Mouse (Mus musculus) cerebellum, adult 8-10 months (tissue): ENCODE measurements around the gene Opcml.

Source experiments
- DNase-seq: peaks from one replicate; pipeline ENCODE4 v3.0.0; 2022

Opcml gene

GRCm38 (mm10) chr9:28012664-28013063 lies 222.1 kb downstream of the Opcml start:
- no peak for DNase-seq

- no peak for DNase-seq
Measured at GRCm38 (mm10) chr9:28013192-28013591, 222.6 kb downstream of the Opcml start.

GRCm38 (mm10) chr9:28028156-28028555 lies 237.6 kb downstream of the Opcml start:
- DNase-seq: no peak

- DNase-seq: no peak
Measured at GRCm38 (mm10) chr9:28028788-28029393, 238.3 kb downstream of the Opcml start.

- no peak for DNase-seq
Measured at GRCm38 (mm10) chr9:28049157-28049556, 258.6 kb downstream of the Opcml start.

GRCm38 (mm10) chr9:28057171-28057845 lies 266.7 kb downstream of the Opcml start:
- DNase-seq: no peak

GRCm38 (mm10) chr9:28065126-28065525 lies 274.6 kb downstream of the Opcml start:
- DNase-seq: no peak

- DNase-seq: no peak
Measured at GRCm38 (mm10) chr9:28080694-28081093, 290.1 kb downstream of the Opcml start.

- no peak for DNase-seq
Measured at GRCm38 (mm10) chr9:28083754-28084153, 293.2 kb downstream of the Opcml start.

- DNase-seq: no peak
Measured at GRCm38 (mm10) chr9:28084273-28084726, 293.7 kb downstream of the Opcml start.

- no peak for DNase-seq
Measured at GRCm38 (mm10) chr9:28091395-28091794, 300.8 kb downstream of the Opcml start.

GRCm38 (mm10) chr9:28094722-28095121 lies 304.1 kb downstream of the Opcml start:
- DNase-seq: no peak

- DNase-seq: no peak
Measured at GRCm38 (mm10) chr9:28096204-28096603, 305.6 kb downstream of the Opcml start.

GRCm38 (mm10) chr9:28101981-28102380 lies 311.4 kb downstream of the Opcml start:
- no peak for DNase-seq

- DNase-seq: no peak
Measured at GRCm38 (mm10) chr9:28121858-28122257, 331.3 kb downstream of the Opcml start.

- no peak for DNase-seq
Measured at GRCm38 (mm10) chr9:28128735-28129134, 338.2 kb downstream of the Opcml start.

- DNase-seq: no peak
Measured at GRCm38 (mm10) chr9:28131521-28131920, 340.9 kb downstream of the Opcml start.

- no peak for DNase-seq
Measured at GRCm38 (mm10) chr9:28136614-28137013, 346.0 kb downstream of the Opcml start.

- DNase-seq: no peak
Measured at GRCm38 (mm10) chr9:28139957-28140597, 349.5 kb downstream of the Opcml start.

GRCm38 (mm10) chr9:28149507-28149906 lies 358.9 kb downstream of the Opcml start:
- no peak for DNase-seq

- DNase-seq: no peak
Measured at GRCm38 (mm10) chr9:28153748-28154147, 363.2 kb downstream of the Opcml start.

GRCm38 (mm10) chr9:28157092-28157491 lies 366.5 kb downstream of the Opcml start:
- peak; percentile 11 for DNase-seq

- DNase-seq: no peak
Measured at GRCm38 (mm10) chr9:28160953-28161352, 370.4 kb downstream of the Opcml start.

GRCm38 (mm10) chr9:28163946-28164345 lies 373.4 kb downstream of the Opcml start:
- no peak for DNase-seq
